Mouse (Mus musculus) lung, adult 2 months (tissue): Measurements from ENCODE around the gene Dhx32. TPM values are rescaled to one million over a fixed set of nuclear protein-coding genes. Genes with fewer than 3 reads are reported as not detected.

ENCODE experiments used
- DNase-seq: peaks from one replicate; pipeline ENCODE4 v3.0.0; 2022
- H3K4me1 ChIP-seq: fragments of 200-500 bp; 2 replicates; pipeline ENCODE4 v1.6.1; 2011; ENCODE audit warnings: low read length; ENCODE audit not compliant: control insufficient read depth, insufficient read depth
- H3K4me3 ChIP-seq: fragments of 200-500 bp; replicated peaks from 2 replicates; pipeline ENCODE3; 2011; ENCODE audit warnings: low read depth, mild to moderate bottlenecking, control low read depth, low read length; ENCODE audit errors: extremely low read depth
- CTCF ChIP-seq: fragments of 200-500 bp; IDR thresholded peaks from 2 replicates; pipeline ENCODE4 v1.5.1; 2011; ENCODE audit warnings: mild to moderate bottlenecking, low read length, control low read depth; ENCODE audit not compliant: insufficient read depth
- POLR2A ChIP-seq: fragments of 200-500 bp; IDR thresholded peaks from 2 replicates; pipeline ENCODE4 v1.6.1; 2011; ENCODE audit warnings: low read depth, mild to moderate bottlenecking, control low read depth, low read length, borderline replicate concordance; ENCODE audit errors: extremely low read depth
- WGBS: fragments of 180-500 bp; shearing (Covaris S2); methylation state at CpG from one replicate; pipeline ENCODE4 v1.1.7; 2018; 5-methylcytosine and 5-hydroxymethylcytosine counted together
- polyA plus RNA-seq: library from polyadenylated mRNA; depleted of rRNA; stranded (reverse); fragments of >200 nt; gene quantifications from 2 replicates; pipeline ENCODE4 v1.2.3, GENCODE M21; 2012

Gene Dhx32
- polyA plus RNA-seq, 1 experiment, result 22.2 TPM

DNA sequence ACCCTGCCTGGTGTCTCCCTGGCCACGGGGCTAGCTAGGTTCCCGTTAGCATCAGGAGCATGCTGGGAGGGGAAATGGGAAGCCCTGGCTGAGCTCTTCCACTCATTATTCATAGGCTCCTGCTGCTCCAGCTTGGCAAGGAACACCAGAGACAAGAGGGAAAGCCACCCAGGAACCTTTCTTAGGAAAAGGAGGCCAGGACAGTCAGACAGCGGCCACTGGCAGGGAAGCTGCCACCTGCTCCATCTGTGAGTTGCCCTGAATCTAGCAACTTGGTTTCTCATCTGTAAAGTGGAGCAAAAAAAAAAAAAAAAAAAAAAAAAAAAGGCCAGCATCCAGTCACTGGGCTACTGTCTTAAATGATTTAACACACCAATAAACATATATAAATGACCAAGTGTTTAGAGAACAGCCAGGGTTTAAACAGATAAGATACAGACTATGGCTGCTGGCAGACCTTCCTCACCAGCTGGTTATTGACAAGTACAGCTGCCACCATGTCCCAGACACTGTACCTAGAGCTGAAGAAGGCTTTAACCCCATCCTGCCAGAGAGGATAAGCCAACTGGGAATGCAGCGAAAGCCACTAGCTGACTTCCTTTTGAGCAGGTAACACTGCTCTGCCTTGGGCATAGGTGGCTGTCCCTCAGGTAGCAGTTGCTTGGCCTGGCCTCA is 50.4 kb downstream of the Dhx32 start:
- DNase-seq, result no peak
- H3K4me1 ChIP-seq, result no peaks in the 10 kb centered on the region
- WGBS, result 67% methylated on average over 4 of the region's 4 CpGs
- TF ChIP-seq POLR2A (no peak), CTCF (no peak)
- no peak overlapping the region for H3K4me3 ChIP-seq

DNA sequence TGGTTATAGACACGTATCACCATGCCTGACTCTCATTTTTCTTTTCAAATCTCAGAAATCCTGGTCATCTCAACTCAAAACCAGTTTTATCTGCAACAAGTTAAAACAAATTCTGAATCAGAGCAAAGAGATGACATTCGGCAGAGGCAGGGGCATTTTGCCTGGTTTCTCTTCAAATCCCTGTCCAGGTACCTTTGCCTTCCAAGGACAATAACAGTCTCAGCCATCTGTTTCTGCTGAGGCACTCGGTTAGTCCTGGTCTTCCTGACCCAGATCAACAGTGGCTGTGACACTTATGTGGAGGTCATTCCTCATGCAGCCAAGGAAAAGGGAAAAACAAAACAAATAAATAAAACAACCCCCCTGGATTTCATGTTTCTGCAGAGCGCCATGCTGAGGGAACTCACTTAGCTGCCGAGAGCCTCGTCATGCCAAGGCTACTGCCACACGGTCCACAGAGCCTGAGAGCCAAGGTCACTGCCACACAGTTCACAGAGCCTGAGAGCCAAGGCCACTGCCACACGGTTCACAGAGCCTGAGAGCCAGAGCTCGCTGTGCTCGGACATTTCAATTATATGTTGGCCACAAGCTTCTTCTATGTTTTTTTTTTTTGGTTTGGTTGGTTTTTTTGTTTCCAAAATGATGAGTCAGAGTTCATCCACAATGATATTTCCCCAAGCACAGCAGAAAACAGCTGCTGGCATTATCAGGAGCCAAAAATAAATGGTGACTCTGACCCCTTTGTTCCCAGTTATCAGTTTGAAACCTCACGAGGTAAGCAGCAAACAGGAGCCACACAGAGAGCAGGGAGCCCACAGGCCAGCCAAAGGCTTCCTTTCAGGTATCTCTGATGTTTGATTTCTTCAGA is 52.0 kb downstream of the Dhx32 start:
- DNase-seq, result no peak
- Histone ChIP-seq H3K4me3 (no peak overlapping the region), H3K4me1 (no peaks in the 10 kb centered on the region)
- 62% methylated on average over 11 of the region's 11 CpGs for WGBS
- TF ChIP-seq POLR2A (no peak), CTCF (no peak)

DNA sequence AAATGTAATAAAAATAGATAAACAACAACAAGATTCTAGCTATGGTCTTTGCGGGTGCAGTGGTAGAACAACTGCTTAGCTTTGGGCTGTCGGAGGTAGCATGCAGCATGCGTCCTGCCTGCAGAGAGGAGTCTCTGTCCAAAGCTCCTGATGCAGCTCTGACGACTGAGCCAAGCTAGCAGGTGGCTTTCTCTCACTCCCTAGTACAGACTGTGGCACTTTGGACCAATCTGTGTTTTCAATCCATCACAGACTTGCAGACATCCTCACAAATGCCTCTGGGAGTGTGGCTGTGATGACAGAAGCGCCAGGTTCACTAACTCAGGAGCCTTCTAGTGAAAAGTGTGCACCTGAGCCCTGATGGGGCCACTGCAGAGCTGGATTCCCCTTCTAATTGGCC is 53.2 kb downstream of the Dhx32 start:
- no peak for TF ChIP-seq POLR2A
- TF ChIP-seq CTCF, result no peak
- WGBS, result 90% methylated on average over 5 of the region's 5 CpGs
- DNase-seq, result no peak
- no peak overlapping the region for H3K4me3 ChIP-seq
- H3K4me1 ChIP-seq, result no peaks in the 10 kb centered on the region

DNA sequence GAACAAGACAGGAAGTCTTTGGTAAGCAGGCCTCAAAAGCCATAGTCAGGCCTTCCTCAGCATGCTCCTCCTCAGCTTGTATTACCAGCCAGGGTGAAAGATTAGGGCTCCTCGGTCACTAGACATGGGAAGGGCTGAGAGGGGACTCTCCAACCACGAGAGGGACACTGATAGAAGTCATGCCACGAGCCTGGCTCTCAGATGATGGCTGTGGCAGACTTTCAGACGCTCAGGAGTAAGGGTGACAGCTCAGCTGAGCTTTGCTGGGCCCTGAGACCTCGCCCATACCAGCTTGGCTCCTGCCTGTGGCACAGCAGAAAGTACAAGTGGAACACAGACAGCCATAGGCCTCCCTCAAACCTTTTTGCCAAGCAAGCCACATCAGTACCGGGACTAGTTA is 55.5 kb downstream of the Dhx32 start:
- no peak for DNase-seq
- TF ChIP-seq POLR2A (no peak), CTCF (no peak)

DNA sequence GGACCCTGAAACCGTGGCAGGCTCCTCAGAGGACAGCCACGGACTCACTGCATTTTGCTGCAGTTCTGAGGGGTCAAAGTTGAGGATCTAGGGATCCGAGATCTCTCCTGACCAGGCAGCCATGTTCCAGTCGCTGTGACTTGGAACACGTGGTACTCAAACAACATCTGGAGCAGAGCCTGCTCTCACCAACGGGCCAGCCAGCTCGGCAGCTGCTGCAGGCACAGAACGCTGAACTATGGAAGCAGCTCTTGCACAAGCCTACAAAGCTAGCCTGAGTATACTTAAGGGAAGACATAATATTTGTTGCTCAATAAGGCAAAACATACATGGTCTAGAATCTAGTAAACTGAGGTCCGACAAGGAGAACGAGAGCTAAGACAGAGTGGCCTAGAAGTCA is 57.0 kb downstream of the Dhx32 start:
- no peak for DNase-seq

More for the DNA sequence above, 55.5 kb downstream of the Dhx32 start:
- H3K4me1 ChIP-seq, result no peaks in the 10 kb centered on the region
- H3K4me3 ChIP-seq, result no peak overlapping the region
- WGBS, result 81% methylated on average over 6 of the region's 6 CpGs

DNA sequence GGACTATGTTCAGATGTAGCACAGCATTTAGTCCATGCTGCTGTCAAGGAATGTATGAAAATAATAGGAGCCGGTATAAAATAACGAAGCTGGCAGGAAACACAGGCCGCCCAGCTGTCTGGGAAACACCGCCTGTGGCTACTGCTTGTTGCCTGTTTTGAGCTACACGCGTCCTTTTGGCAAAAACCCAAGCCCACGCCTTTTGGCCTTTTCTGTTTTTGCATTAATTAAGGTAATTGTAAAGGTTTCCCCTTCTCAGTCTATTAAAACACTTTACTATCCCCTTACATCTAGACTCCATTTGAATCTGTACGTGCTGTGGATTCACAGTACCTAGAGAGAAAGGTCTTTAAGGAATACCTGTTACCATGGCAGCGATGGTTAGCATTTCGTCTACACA is 57.7 kb downstream of the Dhx32 start:
- WGBS, result 77% methylated on average over 10 of the region's 10 CpGs
- H3K4me3 ChIP-seq, result no peak overlapping the region
- H3K4me1 ChIP-seq, result no peaks in the 10 kb centered on the region
- no peak for DNase-seq
- no peak for TF ChIP-seq POLR2A
- no peak for TF ChIP-seq CTCF

More for the DNA sequence above, 57.0 kb downstream of the Dhx32 start:
- no peaks in the 10 kb centered on the region for H3K4me1 ChIP-seq
- TF ChIP-seq CTCF (no peak), POLR2A (no peak)
- no peak overlapping the region for H3K4me3 ChIP-seq
- 64% methylated on average over 10 of the region's 10 CpGs for WGBS

DNA sequence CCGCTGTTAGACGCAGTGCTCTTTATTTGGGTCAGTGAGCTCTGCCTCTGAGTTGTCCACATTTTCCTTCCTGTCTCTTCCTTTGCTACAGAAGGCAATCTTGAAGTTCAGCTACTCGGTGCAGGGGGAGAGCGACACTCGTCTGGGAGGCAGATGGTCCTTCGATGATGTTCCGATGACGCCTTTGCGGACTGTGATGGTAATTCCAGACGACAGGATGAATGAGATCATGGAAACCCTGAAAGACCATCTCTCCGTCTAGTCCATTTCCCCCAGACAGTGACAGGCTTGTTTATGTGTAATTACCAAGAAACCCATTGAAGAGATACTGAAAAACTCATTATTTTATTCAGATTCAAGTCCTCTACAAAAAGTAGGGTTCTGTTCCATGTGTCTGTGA is 61.9 kb downstream of the Dhx32 start:
- Histone ChIP-seq H3K4me1 (no peaks in the 10 kb centered on the region), H3K4me3 (no peak overlapping the region)
- no peak for TF ChIP-seq CTCF
- TF ChIP-seq POLR2A, result no peak
- 74% methylated on average over 11 of the region's 11 CpGs for WGBS
- DNase-seq, result no peak

DNA sequence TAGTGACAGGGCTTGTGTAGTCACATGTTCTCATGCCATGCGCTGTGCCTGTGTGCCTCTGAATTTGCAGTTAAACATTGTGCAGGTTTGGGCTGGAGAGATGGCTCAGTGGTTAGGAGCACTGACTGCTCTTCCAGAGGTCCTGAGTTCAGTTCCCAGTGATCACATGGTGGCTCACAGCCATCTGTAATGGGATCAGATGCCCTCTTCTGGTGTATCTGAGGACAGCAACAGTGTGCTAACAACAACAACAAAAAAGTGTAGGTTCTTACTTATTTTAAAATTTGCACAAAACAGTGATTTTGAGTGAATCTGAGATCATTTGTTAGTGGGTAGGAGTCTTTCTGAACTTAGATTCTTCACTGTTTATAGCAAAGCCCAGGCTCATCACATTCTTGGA is 63.9 kb downstream of the Dhx32 start:
- no peak for DNase-seq
- Histone ChIP-seq H3K4me1 (no peaks in the 10 kb centered on the region), H3K4me3 (no peak overlapping the region)
- 97% methylated on average over 1 of the region's 1 CpGs for WGBS
- TF ChIP-seq CTCF (no peak), POLR2A (no peak)

DNA sequence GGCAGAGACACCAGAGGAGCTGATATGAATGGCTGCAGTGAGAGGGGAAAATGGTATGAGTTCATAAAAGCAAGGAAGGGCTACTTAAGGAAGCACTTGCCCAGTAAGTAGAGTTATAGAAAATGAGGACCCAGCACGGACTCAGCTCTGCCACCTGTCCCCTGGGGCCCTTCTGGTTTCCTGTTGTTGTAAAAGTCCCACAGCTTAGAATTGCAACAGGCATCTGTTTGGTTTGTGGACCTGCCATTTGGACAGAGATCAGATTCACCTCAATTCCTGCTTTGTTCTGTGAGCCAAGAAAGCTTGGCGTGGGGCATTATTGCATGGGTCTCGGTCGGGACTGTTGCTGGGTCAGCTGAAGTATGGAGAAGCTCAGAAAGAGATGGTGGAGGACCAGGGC is 67.1 kb downstream of the Dhx32 start:
- Histone ChIP-seq H3K4me1 (no peaks in the 10 kb centered on the region), H3K4me3 (no peak overlapping the region)
- DNase-seq, result no peak
- WGBS, result 74% methylated on average over 4 of the region's 4 CpGs
- TF ChIP-seq POLR2A (no peak), CTCF (no peak)

DNA sequence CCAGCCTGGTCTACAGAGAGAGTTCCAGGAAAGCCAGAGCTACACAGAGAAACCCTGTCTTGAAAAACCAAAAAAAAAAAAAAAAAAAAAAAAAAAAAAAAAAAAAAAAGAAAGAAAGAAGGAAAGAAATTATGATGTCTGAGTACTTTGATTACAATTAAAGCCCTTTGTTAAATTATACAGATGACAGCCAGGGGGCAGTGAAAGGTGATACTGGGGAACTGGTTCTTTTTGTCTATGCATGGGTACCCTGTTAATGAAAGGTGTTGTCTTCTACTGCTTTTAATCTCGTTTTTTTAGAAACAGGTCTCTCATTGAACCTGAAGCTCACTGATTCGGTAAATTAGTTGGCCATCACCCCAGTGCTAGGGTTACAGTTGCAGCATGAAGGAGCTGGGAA is 75.2 kb downstream of the Dhx32 start:
- DNase-seq, result no peak
- Histone ChIP-seq H3K4me3 (no peak overlapping the region), H3K4me1 (peaks cover 4% of the 10 kb centered on the region)
- 88% methylated on average over 2 of the region's 2 CpGs for WGBS
- TF ChIP-seq CTCF (no peak), POLR2A (no peak)
